Mouse (Mus musculus) kidney, adult 2 months (tissue): ENCODE results near the gene Parp14. TPM values are rescaled to one million over a fixed set of nuclear protein-coding genes. Genes with fewer than 3 reads are reported as not detected.

ENCODE experiments used
- DNase-seq: peaks from one replicate; pipeline ENCODE4 v3.0.0; 2021
- H3K27ac ChIP-seq: fragments of 200-500 bp; 2 replicates; pipeline ENCODE4 v1.5.1; 2012; ENCODE audit warnings: low read depth, low read length, control low read depth, inconsistent platforms; ENCODE audit not compliant: insufficient read depth
- H3K27me3 ChIP-seq: fragments of 200-500 bp; replicated peaks from 2 replicates; pipeline ENCODE4 v1.6.1; 2012; ENCODE audit warnings: mild to moderate bottlenecking, moderate library complexity, low read length, inconsistent platforms; ENCODE audit not compliant: control insufficient read depth, insufficient read depth
- H3K36me3 ChIP-seq: fragments of 200-500 bp; 2 replicates; pipeline ENCODE4 v1.6.1; 2012; ENCODE audit warnings: mild to moderate bottlenecking, moderate library complexity, low read length, inconsistent platforms; ENCODE audit not compliant: control insufficient read depth, insufficient read depth
- H3K4me1 ChIP-seq: fragments of 200-500 bp; 2 replicates; pipeline ENCODE4 v1.6.1; 2011; ENCODE audit warnings: low read length; ENCODE audit not compliant: control insufficient read depth, insufficient read depth
- H3K4me3 ChIP-seq: fragments of 200-500 bp; 2 replicates; pipeline ENCODE4 v1.5.1; 2011; ENCODE audit warnings: mild to moderate bottlenecking, low read depth, low read length, control low read depth; ENCODE audit not compliant: insufficient read depth
- CTCF ChIP-seq: fragments of 200-500 bp; conservative IDR thresholded peaks from 2 replicates; pipeline ENCODE4 v1.5.1; 2011; ENCODE audit warnings: low read depth, mild to moderate bottlenecking, control low read depth, low read length, moderate library complexity, mixed read lengths; ENCODE audit not compliant: insufficient read depth, insufficient read length
- POLR2A ChIP-seq: fragments of 200-500 bp; IDR thresholded peaks from one replicate; pipeline ENCODE4 v1.6.1; 2011; ENCODE audit warnings: low read depth, low read length, control low read depth
- WGBS: fragments of 180-500 bp; shearing (Covaris S2); methylation state at CpG from one replicate; pipeline ENCODE4 v1.1.7; 2018; 5-methylcytosine and 5-hydroxymethylcytosine counted together
- polyA plus RNA-seq: library from polyadenylated mRNA; depleted of rRNA; stranded (reverse); fragments of >200 nt; gene quantifications from 2 replicates; pipeline ENCODE4 v1.2.3, GENCODE M21; 2012

Gene Parp14
- polyA plus RNA-seq, 1 experiment, result 5.3 TPM

DNA sequence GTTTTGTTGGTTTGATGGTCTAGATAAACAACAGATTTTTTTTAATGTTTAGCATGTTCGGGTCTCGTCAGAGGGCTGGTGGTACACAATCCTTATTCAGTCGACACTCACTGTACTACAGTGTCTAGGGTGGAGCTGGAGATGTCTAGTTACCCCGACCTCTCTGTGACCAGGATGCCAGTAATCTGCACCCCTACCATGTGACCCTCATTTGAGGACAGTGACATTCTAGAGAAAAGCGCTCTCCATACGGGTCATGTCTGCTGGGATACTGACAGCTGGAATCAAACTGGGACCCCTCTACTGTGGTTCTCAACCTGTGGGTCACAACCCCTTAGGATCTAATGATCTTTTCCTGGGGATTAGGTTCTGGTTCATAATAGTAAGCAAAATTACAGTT is 1.7 kb downstream of the Parp14 start:
- TF ChIP-seq POLR2A (no peak), CTCF (no peak)
- 71% methylated on average over 6 of the region's 6 CpGs for WGBS
- H3K36me3 ChIP-seq, result no peaks in the 10 kb centered on the region
- no peak for DNase-seq
- no peaks in the 10 kb centered on the region for H3K4me1 ChIP-seq
- no peaks in the 10 kb centered on the region for H3K27me3 ChIP-seq
- H3K4me3 ChIP-seq, result peak overlapping the region; percentile 23
- H3K27ac ChIP-seq, result peak overlapping the region; percentile 82

DNA sequence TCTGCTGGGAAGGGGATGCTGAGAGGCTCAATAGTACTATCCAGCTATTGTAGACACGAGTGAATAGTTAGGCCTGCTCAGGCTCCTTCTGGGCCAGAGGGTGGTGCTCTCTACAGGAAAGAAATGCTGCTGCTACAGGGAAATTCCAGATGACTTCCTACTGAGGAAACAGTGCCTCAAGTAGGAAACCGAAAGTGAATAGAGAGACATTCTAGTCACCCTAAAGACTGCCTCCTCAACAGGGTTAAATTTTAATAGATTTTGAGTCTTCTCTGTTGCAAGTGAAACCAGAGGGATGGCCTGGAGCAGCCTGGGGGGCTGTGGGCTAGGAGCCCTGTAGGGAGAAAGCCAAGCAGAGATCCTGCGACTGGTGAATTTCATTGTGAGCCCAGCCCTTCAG is 2.2 kb downstream of the Parp14 start:
- WGBS, result 14% methylated on average over 3 of the region's 3 CpGs
- DNase-seq, result peak; percentile 66
- H3K27ac ChIP-seq, result peak overlapping the region; percentile 82
- TF ChIP-seq POLR2A (no peak), CTCF (peak; percentile 38)
- H3K4me1 ChIP-seq, result no peaks in the 10 kb centered on the region
- H3K36me3 ChIP-seq, result no peaks in the 10 kb centered on the region
- H3K4me3 ChIP-seq, result peak overlapping the region; percentile 43
- H3K27me3 ChIP-seq, result no peaks in the 10 kb centered on the region

DNA sequence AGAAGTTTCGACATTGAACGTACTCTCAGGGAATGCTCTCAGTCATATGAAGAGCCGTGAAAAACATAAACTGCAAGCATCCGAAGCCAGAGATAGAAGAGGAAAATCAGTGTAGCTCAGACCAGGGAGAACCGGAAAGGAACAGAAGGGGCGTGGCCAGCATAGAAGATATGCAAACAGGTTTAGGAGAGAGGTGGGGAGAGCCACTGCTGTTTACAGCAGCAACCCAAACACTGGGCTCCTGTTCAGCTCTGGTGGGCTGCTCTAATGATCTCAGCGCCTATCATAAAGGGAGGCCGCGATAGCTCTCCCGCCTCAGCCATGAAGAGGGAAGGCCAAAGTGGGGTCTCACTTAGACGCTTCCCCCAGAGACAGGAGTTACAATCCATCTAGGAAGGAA is 3.6 kb downstream of the Parp14 start:
- no peak overlapping the region for H3K4me3 ChIP-seq
- no peaks in the 10 kb centered on the region for H3K36me3 ChIP-seq
- DNase-seq, result no peak
- H3K27me3 ChIP-seq, result no peaks in the 10 kb centered on the region
- TF ChIP-seq POLR2A, result no peak
- TF ChIP-seq CTCF, result no peak
- no peaks in the 10 kb centered on the region for H3K4me1 ChIP-seq
- WGBS, result 81% methylated on average over 11 of the region's 11 CpGs
- no peak overlapping the region for H3K27ac ChIP-seq

DNA sequence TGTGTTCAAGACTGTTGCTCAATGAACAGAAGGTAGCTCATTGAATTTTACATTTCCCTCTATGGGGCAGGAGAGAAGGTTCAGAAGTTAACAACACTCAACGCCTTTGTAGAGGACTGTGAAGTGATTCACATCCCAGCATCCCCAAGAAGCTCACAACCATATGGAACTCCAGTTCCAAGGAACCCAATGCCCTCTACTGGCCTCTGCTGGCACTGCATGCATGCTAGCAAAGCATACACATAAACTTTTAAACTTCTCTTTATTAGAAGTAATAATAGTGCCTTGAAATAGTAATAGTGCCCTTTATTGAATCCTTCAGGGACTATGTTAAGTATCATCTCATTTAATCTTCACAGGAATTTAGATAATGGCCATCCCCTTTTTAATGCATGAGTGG is 9.3 kb downstream of the Parp14 start:
- no peak overlapping the region for H3K4me3 ChIP-seq
- TF ChIP-seq POLR2A (no peak), CTCF (peak; percentile 51)
- no peak for DNase-seq
- H3K36me3 ChIP-seq, result no peaks in the 10 kb centered on the region; the same call in 1 of the 2 replicates
- 93% methylated on average over 1 of the region's 1 CpGs for WGBS
- H3K27me3 ChIP-seq, result no peaks in the 10 kb centered on the region
- H3K4me1 ChIP-seq, result no peaks in the 10 kb centered on the region
- no peak overlapping the region for H3K27ac ChIP-seq

DNA sequence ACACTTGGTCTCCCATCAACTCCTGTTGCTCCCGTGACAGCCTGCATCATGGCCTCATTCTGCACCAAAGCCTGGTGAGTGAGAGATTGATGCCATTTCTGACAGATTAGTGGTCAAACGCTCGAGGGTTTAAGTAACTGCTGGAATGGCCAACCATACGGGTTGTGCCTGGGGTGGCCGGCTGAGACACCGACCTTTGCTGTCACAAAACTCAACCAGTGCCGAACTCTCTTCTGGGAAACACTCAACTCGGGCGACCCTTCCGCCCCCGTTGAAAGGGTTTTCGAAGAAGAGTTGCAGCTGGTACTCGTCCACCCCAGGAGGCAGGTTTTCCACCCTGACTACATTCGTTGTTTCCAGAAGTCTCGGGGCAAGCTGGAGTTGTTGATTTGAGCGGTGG is 11.1 kb downstream of the Parp14 start:
- Histone ChIP-seq H3K27me3 (no peaks in the 10 kb centered on the region), H3K4me1 (no peaks in the 10 kb centered on the region), H3K36me3 (no peaks in the 10 kb centered on the region; the same call in 1 of the 2 replicates), H3K27ac (no peak overlapping the region), H3K4me3 (no peak overlapping the region)
- no peak for DNase-seq
- WGBS, result 48% methylated on average over 16 of the region's 16 CpGs
- TF ChIP-seq CTCF, result no peak
- TF ChIP-seq POLR2A, result no peak

DNA sequence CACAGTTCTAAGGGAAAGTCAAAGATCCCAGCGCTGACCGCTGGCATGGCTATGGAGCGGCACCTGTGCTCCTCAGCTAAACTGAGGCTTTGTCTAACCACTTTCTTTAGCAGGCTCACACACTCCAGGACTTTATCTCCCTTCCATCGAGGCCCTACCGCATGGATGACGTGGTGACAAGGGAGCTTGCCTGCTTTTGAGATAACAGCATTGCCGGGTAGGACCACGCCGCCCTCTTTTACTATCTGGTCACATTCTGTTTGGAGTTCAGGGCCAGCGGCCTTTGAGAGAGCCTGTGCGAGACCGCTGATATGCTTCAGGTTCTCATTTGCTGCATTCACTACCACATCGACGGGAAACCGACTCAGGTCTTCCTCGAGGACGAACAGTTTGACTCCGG is 14.6 kb downstream of the Parp14 start:
- no peak for DNase-seq
- Histone ChIP-seq H3K36me3 (peaks cover 1% of the 10 kb centered on the region), H3K27ac (no peak overlapping the region), H3K4me1 (no peaks in the 10 kb centered on the region), H3K27me3 (no peaks in the 10 kb centered on the region), H3K4me3 (no peak overlapping the region)
- 94% methylated on average over 18 of the region's 18 CpGs for WGBS
- TF ChIP-seq CTCF (no peak), POLR2A (no peak)

DNA sequence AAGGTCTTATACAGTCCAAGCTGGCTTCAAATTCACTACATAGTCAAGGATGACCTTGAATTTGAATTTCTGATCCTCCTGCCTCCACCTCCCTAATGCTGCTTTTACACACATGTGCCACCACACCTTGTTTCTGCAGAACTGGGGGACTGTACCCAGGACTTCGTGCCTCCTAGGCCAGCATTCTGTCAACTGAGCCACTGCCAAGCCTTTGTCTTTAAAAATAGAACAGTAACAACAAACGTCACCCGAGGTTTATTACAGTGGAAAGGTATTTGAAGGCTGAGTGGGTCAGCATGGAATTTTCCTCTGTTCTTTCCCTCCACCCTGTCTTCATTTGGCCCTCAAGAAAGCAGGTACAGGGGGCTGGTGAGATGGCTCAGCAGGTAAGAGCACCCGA is 15.5 kb downstream of the Parp14 start:
- TF ChIP-seq CTCF, result no peak
- TF ChIP-seq POLR2A, result no peak
- WGBS, result 56% methylated on average over 4 of the region's 4 CpGs
- Histone ChIP-seq H3K4me3 (no peak overlapping the region), H3K36me3 (peaks cover 1% of the 10 kb centered on the region), H3K27me3 (no peaks in the 10 kb centered on the region), H3K4me1 (no peaks in the 10 kb centered on the region), H3K27ac (no peak overlapping the region)
- no peak for DNase-seq

DNA sequence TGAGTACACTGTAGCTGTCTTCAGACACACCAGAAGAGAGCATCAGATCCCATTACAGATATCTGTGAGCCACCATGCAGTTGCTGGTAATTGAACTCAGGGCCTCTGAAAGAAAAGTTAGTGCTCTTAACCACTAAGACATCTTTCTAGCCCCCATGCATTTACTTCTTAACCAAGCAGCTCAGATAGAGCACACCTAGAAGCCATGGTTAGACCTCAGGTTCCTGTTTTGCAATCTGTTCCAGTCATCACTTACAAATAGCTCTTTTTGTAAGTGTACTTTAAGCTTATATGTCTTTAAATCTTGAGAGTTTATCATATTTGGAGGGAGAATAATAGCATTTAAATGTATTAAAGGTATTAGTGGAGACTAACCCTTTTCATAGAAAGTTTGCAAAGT is 24.2 kb downstream of the Parp14 start:
- H3K27ac ChIP-seq, result no peak overlapping the region
- 0 out of 2 replicates have a peak, but pooled peaks cover 1% of the 10 kb centered on the region for H3K36me3 ChIP-seq
- no peaks in the 10 kb centered on the region for H3K4me1 ChIP-seq
- no peak for DNase-seq
- TF ChIP-seq POLR2A, result no peak
- TF ChIP-seq CTCF, result no peak
- H3K4me3 ChIP-seq, result no peak overlapping the region
- no peaks in the 10 kb centered on the region; the same call in 1 of the 2 replicates for H3K27me3 ChIP-seq
